Mouse (Mus musculus) limb, embryonic 12.5 days (tissue): ENCODE measurements at regions not wholly inside any gene's neighbourhood (a gene's known extent, or its start where the extent isn't known, plus 50 kb on each side); places are given as distances from the start of the nearest gene placed in this dataset.

Source experiments
- ATAC-seq: fragments of 200-750 bp; cut with Nextera tagmentation; 2 replicates; pipeline ENCODE4 v1.8.0; 2017; ENCODE audit warnings: low read depth, moderate TSS enrichment; ENCODE audit not compliant: insufficient number of reproducible peaks, insufficient read depth, low FRiP score, low TSS enrichment
- H3K27ac ChIP-seq: fragments of 300-500 bp; sonication (generic); 2 replicates; pipeline ENCODE4 v1.5.1; 2016; ENCODE audit warnings: mild to moderate bottlenecking, moderate library complexity
- H3K27me3 ChIP-seq: fragments of 300-500 bp; sonication (generic); 2 replicates; pipeline ENCODE4 v1.6.1; 2016; ENCODE audit warnings: mild to moderate bottlenecking, moderate library complexity
- H3K36me3 ChIP-seq: fragments of 300-500 bp; sonication (generic); 2 replicates; pipeline ENCODE4 v1.6.1; 2016; ENCODE audit warnings: mild to moderate bottlenecking, moderate library complexity
- H3K4me1 ChIP-seq: fragments of 300-500 bp; sonication (generic); replicated peaks from 2 replicates; pipeline ENCODE4 v1.6.1; 2016
- H3K4me2 ChIP-seq: fragments of 300-500 bp; sonication (generic); 2 replicates; pipeline ENCODE4 v1.6.1; 2016; ENCODE audit warnings: mild to moderate bottlenecking, moderate library complexity
- H3K4me3 ChIP-seq: fragments of 300-500 bp; sonication (generic); replicated peaks from 2 replicates; pipeline ENCODE4 v1.5.1; 2016; ENCODE audit warnings: mild to moderate bottlenecking
- H3K9ac ChIP-seq: fragments of 300-500 bp; sonication (generic); replicated peaks from 2 replicates; pipeline ENCODE4 v1.6.1; 2016; ENCODE audit warnings: mild to moderate bottlenecking, moderate library complexity
- H3K9me3 ChIP-seq: fragments of 300-500 bp; sonication (generic); 2 replicates; pipeline ENCODE4 v1.6.1; 2016; ENCODE audit warnings: mild to moderate bottlenecking, moderate library complexity
- WGBS: fragments of 180-500 bp; shearing (Covaris S2); methylation state at CpG from one replicate; pipeline ENCODE4 v1.1.7; 2016; 5-methylcytosine and 5-hydroxymethylcytosine counted together

DNA sequence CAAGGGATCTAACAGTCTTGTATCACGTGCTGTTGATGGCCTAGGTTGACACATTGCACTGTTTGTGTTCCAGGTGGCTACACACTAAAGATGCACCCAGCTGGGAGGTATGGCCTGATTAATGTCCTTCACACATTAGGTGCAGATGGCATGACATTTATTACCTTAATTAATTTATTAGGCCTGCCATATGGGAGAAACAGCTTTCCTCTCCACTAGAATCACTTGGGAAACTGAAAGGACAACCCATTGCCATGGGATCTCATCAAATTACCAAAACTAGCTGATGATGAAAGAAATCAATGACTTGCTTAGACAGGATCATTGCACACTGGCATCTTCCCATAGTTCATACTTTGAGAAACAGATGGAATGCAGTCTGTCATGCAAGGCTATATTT is 358.8 kb upstream of the Tmprss15 start:
- H3K9ac ChIP-seq: no peak overlapping the region
- H3K36me3 ChIP-seq: no peaks in the 10 kb centered on the region
- H3K4me2 ChIP-seq: no peak overlapping the region
- no peak overlapping the region for H3K4me3 ChIP-seq
- no peaks in the 10 kb centered on the region for H3K27me3 ChIP-seq
- no peaks in the 10 kb centered on the region for H3K9me3 ChIP-seq
- WGBS: 4% methylated on average over 1 of the region's 1 CpGs
- no peaks in the 10 kb centered on the region for H3K4me1 ChIP-seq
- no peak for ATAC-seq
- no peak overlapping the region for H3K27ac ChIP-seq

DNA sequence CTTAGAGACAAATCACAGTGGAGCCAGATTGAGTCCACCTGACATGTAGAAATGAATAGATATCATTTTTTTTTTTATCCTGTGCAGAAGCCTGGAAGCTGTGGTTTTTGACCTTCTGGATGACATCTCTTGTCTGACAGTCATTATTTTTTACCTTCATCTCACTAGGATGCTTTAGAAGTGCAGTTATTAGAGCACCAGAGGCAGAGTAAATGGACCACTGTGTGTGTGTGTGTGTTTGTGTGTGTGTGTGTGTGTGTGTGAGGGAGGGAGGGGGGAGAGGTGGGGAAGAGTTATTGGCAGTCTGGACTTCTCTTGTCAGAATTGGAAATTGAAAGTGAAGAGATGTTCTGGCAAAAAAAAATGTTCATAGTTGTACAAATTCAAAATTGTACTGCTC is 316.5 kb upstream of the Tmprss15 start:
- Histone ChIP-seq H3K4me2 (no peak overlapping the region), H3K4me1 (no peaks in the 10 kb centered on the region), H3K36me3 (no peaks in the 10 kb centered on the region), H3K9ac (no peak overlapping the region), H3K27me3 (no peaks in the 10 kb centered on the region), H3K9me3 (no peaks in the 10 kb centered on the region), H3K27ac (no peak overlapping the region), H3K4me3 (no peak overlapping the region)
- ATAC-seq: no peak

DNA sequence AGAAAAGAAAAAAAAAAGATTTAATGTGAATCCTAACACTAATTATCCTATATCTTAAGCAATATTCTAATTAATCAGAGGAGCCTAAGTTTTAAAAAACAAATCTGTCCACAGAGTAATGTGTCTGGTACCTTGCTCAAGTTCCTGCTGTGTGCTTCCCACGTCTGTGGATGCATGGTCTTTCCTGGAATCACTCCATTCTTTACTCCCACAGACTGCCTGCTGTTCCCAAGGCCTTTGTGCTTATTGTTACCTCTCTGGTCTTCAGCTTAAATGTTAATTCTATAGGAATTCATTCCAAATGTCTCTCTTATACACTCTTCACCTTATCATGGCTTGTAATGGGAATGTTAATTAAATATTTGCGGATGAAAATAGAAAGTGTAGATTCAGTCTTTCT is 315.3 kb upstream of the Tmprss15 start:
- Histone ChIP-seq H3K4me3 (no peak overlapping the region), H3K27ac (no peak overlapping the region), H3K4me2 (no peak overlapping the region), H3K27me3 (no peaks in the 10 kb centered on the region), H3K36me3 (no peaks in the 10 kb centered on the region), H3K9ac (no peak overlapping the region), H3K4me1 (no peaks in the 10 kb centered on the region), H3K9me3 (no peaks in the 10 kb centered on the region)
- 61% methylated on average over 2 of the region's 2 CpGs for WGBS
- ATAC-seq: no peak

GRCm38 (mm10) chr16:79404064-79404463 is 313.2 kb upstream of the Tmprss15 start:
- no peaks in the 10 kb centered on the region for H3K27me3 ChIP-seq
- no peaks in the 10 kb centered on the region for H3K36me3 ChIP-seq
- WGBS: 87% methylated on average over 1 of the region's 1 CpGs
- no peaks in the 10 kb centered on the region for H3K4me1 ChIP-seq
- no peak overlapping the region for H3K27ac ChIP-seq
- H3K4me3 ChIP-seq: no peak overlapping the region
- H3K9ac ChIP-seq: no peak overlapping the region
- H3K9me3 ChIP-seq: no peaks in the 10 kb centered on the region
- no peak for ATAC-seq
- H3K4me2 ChIP-seq: no peak overlapping the region

DNA sequence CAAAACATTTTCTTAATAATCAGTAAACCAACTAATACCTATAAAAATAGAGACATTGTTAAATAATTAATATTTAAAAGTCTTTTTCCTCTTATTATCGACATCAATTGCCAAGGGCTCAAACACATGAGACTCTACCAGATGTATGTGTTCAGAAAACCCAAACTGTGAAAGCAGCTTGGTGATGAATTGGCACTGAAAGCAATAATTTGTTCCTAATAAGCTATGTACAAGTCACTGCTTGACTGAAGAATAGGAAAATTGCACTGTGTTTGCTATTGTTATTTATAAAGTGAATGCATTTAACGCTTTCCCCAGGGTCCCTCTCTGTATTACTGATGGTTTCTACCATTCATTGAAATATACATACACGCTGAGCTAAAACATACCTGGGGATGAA is 309.2 kb upstream of the Tmprss15 start:
- Histone ChIP-seq H3K4me3 (no peak overlapping the region), H3K27me3 (no peaks in the 10 kb centered on the region), H3K27ac (no peak overlapping the region), H3K9me3 (no peaks in the 10 kb centered on the region), H3K4me2 (no peak overlapping the region), H3K9ac (no peak overlapping the region), H3K4me1 (no peaks in the 10 kb centered on the region), H3K36me3 (no peaks in the 10 kb centered on the region)
- ATAC-seq: no peak
- WGBS: 89% methylated on average over 3 of the region's 3 CpGs

GRCm38 (mm10) chr16:79398476-79398875 is 307.6 kb upstream of the Tmprss15 start:
- Histone ChIP-seq H3K36me3 (no peaks in the 10 kb centered on the region), H3K27ac (no peak overlapping the region), H3K27me3 (no peaks in the 10 kb centered on the region), H3K4me3 (no peak overlapping the region), H3K9me3 (no peaks in the 10 kb centered on the region), H3K9ac (no peak overlapping the region), H3K4me1 (no peaks in the 10 kb centered on the region), H3K4me2 (no peak overlapping the region)
- no peak for ATAC-seq
- 82% methylated on average over 2 of the region's 2 CpGs for WGBS

DNA sequence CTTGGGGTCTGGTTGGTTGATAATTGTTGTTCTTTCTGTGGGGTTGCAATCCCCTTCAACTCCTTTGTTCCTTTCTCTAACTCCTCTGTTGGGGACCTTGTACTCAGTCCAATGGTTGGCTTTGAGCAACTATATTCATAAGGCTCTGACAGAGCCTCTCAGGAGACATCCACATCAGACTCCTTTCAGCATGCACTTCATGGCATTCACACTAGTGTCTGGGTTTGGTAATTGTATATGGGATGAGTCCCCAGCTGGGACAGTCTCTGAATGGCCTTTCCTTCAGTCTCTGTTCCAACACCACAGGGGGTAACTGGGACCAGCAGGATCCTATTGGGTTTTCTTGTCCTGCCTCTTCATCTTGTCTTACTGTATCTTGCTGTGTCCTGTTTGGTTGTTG is 303.5 kb upstream of the Tmprss15 start:
- Histone ChIP-seq H3K4me3 (no peak overlapping the region), H3K9ac (no peak overlapping the region)

DNA sequence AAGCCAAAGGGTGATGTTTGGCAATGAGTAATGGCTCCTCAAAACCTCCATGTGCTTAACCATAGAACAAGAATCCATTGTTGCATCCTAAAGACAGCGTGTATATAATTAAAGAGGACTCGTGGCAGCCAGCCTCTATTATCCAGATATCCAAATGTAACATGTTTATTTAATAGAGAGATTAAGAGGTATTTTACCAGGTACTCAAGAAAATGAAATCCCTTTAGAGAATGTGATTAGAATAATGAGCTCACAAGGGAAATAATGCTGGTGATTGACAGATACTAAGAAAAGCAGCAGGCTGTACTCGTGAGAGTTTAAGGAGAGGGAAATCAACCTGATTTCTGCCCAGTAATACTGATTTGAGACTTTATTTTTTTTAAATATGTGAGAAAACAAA is 295.5 kb upstream of the Tmprss15 start:
- 80% methylated on average over 3 of the region's 3 CpGs for WGBS
- no peak overlapping the region for H3K4me2 ChIP-seq

More for the DNA sequence above, 303.5 kb upstream of the Tmprss15 start:
- ATAC-seq: no peak
- H3K9me3 ChIP-seq: no peaks in the 10 kb centered on the region
- H3K4me2 ChIP-seq: no peak overlapping the region
- H3K27ac ChIP-seq: no peak overlapping the region
- no peaks in the 10 kb centered on the region for H3K27me3 ChIP-seq
- no peaks in the 10 kb centered on the region for H3K4me1 ChIP-seq
- H3K36me3 ChIP-seq: no peaks in the 10 kb centered on the region

DNA sequence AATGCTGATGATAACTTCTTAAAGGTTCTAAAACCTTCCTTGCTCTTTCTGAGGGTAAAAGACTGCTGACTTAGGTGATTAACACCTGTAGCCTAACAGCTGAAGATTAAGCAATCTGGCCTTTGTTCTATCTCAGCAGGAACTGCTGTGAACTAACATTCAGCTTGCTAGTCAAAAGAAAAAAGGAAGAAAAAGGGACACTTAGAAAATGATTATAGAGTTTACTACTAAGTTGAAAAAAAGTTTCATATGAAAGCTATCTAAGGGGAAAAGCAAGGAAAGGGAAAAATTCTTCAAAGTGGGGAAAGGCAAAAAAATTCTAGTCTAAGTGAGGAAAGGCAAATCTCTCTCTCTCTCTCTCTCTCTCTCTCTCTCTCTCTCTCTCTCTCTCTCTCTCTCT is 259.2 kb upstream of the Tmprss15 start:
- no peak overlapping the region for H3K9ac ChIP-seq
- no peak overlapping the region for H3K4me2 ChIP-seq
- H3K4me3 ChIP-seq: no peak overlapping the region
- no peak overlapping the region for H3K27ac ChIP-seq
- no peaks in the 10 kb centered on the region for H3K4me1 ChIP-seq
- no peaks in the 10 kb centered on the region for H3K9me3 ChIP-seq
- no peak for ATAC-seq
- H3K27me3 ChIP-seq: no peaks in the 10 kb centered on the region
- no peaks in the 10 kb centered on the region for H3K36me3 ChIP-seq

More for the DNA sequence above, 295.5 kb upstream of the Tmprss15 start:
- no peak overlapping the region for H3K4me3 ChIP-seq
- no peak for ATAC-seq
- no peaks in the 10 kb centered on the region for H3K4me1 ChIP-seq
- H3K27ac ChIP-seq: no peak overlapping the region
- no peaks in the 10 kb centered on the region for H3K36me3 ChIP-seq
- H3K27me3 ChIP-seq: no peaks in the 10 kb centered on the region
- no peaks in the 10 kb centered on the region for H3K9me3 ChIP-seq
- H3K9ac ChIP-seq: no peak overlapping the region

- no peak overlapping the region for H3K9ac ChIP-seq
- no peaks in the 10 kb centered on the region for H3K4me1 ChIP-seq
- H3K36me3 ChIP-seq: no peaks in the 10 kb centered on the region
- H3K9me3 ChIP-seq: no peaks in the 10 kb centered on the region
- ATAC-seq: peak; percentile 68
- H3K27ac ChIP-seq: no peak overlapping the region
- H3K4me2 ChIP-seq: no peak overlapping the region
- WGBS: 16% methylated on average over 3 of the region's 3 CpGs
- H3K4me3 ChIP-seq: no peak overlapping the region
- no peaks in the 10 kb centered on the region for H3K27me3 ChIP-seq
Observed at GRCm38 (mm10) chr16:79342453-79342852, 251.6 kb upstream of the Tmprss15 start.

DNA sequence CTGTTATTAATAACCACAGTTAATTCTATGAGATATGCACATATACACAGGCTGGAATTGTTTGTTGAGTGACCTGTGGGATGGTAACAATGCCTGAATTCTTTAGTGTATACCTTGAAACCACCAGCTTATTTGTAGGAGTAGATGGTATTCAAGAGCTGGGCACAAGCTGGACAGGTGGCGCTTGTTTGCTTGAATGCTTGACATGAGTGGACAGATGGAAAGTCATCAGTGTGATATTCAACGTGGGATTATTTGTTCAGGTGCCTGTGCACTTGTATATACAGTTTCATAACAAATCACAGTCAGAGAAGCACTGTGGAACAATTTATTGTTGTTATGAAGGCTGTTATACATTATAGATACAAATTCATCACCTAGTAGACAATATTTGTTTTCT is 245.5 kb upstream of the Tmprss15 start:
- WGBS: 64% methylated on average over 2 of the region's 2 CpGs
- H3K4me1 ChIP-seq: no peaks in the 10 kb centered on the region
- no peaks in the 10 kb centered on the region for H3K36me3 ChIP-seq
- no peak overlapping the region for H3K27ac ChIP-seq
- no peak overlapping the region for H3K4me2 ChIP-seq
- no peak for ATAC-seq
- H3K27me3 ChIP-seq: no peaks in the 10 kb centered on the region
- H3K4me3 ChIP-seq: no peak overlapping the region
- H3K9ac ChIP-seq: no peak overlapping the region
- no peaks in the 10 kb centered on the region for H3K9me3 ChIP-seq

DNA sequence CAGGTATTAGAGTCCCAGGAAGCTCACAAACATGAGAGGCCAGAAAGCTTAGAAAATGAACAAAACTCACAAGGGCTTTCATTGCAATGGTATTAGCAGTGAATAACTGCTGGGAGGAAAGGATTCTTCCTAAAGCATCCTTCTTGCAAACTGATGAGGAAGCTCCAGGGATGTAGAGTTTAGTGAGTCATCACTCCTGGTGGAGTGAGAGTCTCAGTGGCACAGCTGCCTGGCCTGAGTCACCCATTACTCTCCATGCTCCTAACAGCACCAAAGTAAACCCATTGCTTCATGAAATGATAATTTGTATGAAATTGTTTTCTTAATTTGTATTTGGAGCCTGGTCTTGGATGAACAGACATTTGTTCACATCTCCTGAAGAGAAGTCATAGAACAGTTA is 245.1 kb upstream of the Tmprss15 start:
- no peak overlapping the region for H3K4me3 ChIP-seq
- H3K4me1 ChIP-seq: no peaks in the 10 kb centered on the region
- no peak overlapping the region for H3K9ac ChIP-seq
- no peak overlapping the region for H3K27ac ChIP-seq
- ATAC-seq: no peak
- no peaks in the 10 kb centered on the region for H3K27me3 ChIP-seq
- no peaks in the 10 kb centered on the region for H3K9me3 ChIP-seq
- no peaks in the 10 kb centered on the region for H3K36me3 ChIP-seq
- H3K4me2 ChIP-seq: no peak overlapping the region

DNA sequence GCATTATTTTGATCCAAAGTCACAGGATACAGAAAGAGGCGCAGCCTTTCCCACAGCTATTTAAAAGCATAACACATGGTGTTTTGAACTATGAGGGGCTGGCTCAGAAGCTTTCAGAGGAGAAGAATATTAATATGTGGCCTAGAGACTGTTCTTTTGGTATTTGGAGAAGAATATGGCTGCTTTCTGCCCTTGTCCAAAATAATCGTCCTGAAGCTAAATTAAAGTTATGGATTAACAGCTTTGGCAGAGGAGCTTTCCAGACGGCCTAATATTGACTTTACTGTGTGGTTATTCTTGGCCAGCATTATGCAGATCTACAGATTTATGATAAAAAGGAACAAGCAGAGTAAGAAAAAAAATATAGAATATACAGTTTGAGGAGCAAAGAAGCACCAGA is 222.4 kb upstream of the Tmprss15 start:
- H3K4me1 ChIP-seq: no peaks in the 10 kb centered on the region
- no peak for ATAC-seq
- no peak overlapping the region for H3K4me2 ChIP-seq
- H3K4me3 ChIP-seq: no peak overlapping the region
- no peak overlapping the region for H3K27ac ChIP-seq
- H3K9ac ChIP-seq: no peak overlapping the region
- no peaks in the 10 kb centered on the region for H3K36me3 ChIP-seq
- WGBS: 77% methylated on average over 3 of the region's 3 CpGs
- no peaks in the 10 kb centered on the region for H3K27me3 ChIP-seq
- H3K9me3 ChIP-seq: no peaks in the 10 kb centered on the region
